Mouse (Mus musculus): Measurements from ENCODE around the gene Tnfsf9. TPM values are rescaled to one million over a fixed set of nuclear protein-coding genes. Genes with fewer than 3 reads are reported as not detected.

The Tnfsf9 gene
- 10.4 and 10.8 TPM in 2 replicates for polyA plus RNA-seq (2014; fragmentation: Nextera tagmentation; extraction: Ambion mirVana)

DNA sequence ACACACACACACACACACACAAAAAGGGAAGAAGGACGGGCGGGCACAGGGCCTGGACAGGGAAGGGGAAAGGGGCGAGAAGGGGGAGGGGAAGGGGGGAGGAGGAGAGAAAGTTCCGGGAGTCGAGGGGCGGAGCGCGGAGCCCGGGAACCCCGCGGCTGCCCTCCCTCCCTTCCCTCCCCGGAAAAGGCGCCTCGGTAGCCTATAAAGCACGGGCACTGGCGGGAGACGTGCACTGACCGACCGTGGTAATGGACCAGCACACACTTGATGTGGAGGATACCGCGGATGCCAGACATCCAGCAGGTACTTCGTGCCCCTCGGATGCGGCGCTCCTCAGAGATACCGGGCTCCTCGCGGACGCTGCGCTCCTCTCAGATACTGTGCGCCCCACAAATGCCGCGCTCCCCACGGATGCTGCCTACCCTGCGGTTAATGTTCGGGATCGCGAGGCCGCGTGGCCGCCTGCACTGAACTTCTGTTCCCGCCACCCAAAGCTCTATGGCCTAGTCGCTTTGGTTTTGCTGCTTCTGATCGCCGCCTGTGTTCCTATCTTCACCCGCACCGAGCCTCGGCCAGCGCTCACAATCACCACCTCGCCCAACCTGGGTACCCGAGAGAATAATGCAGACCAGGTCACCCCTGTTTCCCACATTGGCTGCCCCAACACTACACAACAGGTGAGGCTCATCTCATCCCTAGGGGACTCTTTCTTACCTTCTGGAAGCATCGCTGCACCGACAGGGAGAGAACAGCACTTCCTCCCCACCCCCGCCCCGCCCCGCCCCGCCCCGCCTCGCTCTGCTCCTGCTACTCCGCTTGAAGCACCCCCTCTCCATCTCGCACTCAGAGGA is at the start of gene Tnfsf9:
TSS of gene Tnfsf9 (plus strand) at position 145 of the 854 bp plus-strand sequence.
- no peaks in the 10 kb centered on the region for H3K9me3 ChIP-seq (ENCODE audit: control insufficient read depth, low read length)
- DNase-seq (ENCODE audit: low spot score) (peak; percentile 87), ATAC-seq (replicated peaks; ENCODE audit: low FRiP score, low TSS enrichment, low read depth) (peak; percentile 79)
- WGBS, result under 1% methylated on average over 53 of the region's 61 CpGs
- H3K9ac ChIP-seq (ENCODE audit: low read length), result peak within 1 kb of the TSS; percentile 59
- peaks cover 17% of the 10 kb centered on the region for H3K4me1 ChIP-seq (replicated peaks; ENCODE audit: control insufficient read depth, insufficient read depth, low read length)
- H3K4me2 ChIP-seq (ENCODE audit: low read length), result peak within 1 kb of the TSS; percentile 60
- no peaks in the 10 kb centered on the region for H3K27me3 ChIP-seq (replicated peaks; ENCODE audit: control insufficient read depth, insufficient read depth, low read length)
- H3K36me3 ChIP-seq (ENCODE audit: control insufficient read depth, insufficient read depth, low read length), result no peaks in the 10 kb centered on the region
- peak within 1 kb of the TSS; percentile 63 for H3K4me3 ChIP-seq (ENCODE audit: low read depth, low read length)
- H3K27ac ChIP-seq (ENCODE audit: low read depth), result peak within 1 kb of the TSS; percentile 57; the same call in 1 of the 2 replicates

DNA sequence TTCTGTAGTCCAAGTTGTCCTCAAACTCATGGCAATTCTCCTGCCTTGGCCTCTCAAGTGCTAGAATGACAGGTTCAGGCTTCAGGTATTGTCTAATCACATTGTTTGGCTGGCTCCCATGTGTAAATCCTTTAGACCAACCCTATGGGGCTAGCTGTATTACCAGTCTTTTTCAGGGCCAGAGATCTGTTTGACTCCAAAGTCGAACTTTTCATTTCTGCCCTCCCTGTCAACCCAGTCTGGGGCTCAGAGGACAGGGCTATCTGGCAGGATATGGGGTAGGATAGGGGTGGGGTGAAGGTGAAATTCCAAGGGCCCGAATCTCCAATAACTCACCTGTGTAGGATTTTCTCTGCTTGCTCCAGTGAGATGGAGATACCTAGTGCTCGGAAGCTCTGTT is 48.9 kb upstream of the Tnfsf9 start:
- DNase-seq (ENCODE audit: low spot score) (no peak), ATAC-seq (replicated peaks; ENCODE audit: low FRiP score, low TSS enrichment, low read depth) (no peak)
- peaks cover 28% of the 10 kb centered on the region for H3K36me3 ChIP-seq (ENCODE audit: control insufficient read depth, insufficient read depth, low read length)
- 83% methylated on average over 3 of the region's 3 CpGs for WGBS
- peaks cover 3% of the 10 kb centered on the region for H3K27me3 ChIP-seq (replicated peaks; ENCODE audit: control insufficient read depth, insufficient read depth, low read length)
- no peak overlapping the region for H3K9ac ChIP-seq (ENCODE audit: low read length)
- H3K4me1 ChIP-seq (replicated peaks; ENCODE audit: control insufficient read depth, insufficient read depth, low read length), result no peaks in the 10 kb centered on the region; the same call in 1 of the 2 replicates
- H3K4me3 ChIP-seq (ENCODE audit: low read depth, low read length), result no peak overlapping the region
- H3K4me2 ChIP-seq (ENCODE audit: low read length), result no peak overlapping the region
- no peaks in the 10 kb centered on the region for H3K9me3 ChIP-seq (ENCODE audit: control insufficient read depth, low read length)
- H3K27ac ChIP-seq (ENCODE audit: low read depth), result no peak overlapping the region

DNA sequence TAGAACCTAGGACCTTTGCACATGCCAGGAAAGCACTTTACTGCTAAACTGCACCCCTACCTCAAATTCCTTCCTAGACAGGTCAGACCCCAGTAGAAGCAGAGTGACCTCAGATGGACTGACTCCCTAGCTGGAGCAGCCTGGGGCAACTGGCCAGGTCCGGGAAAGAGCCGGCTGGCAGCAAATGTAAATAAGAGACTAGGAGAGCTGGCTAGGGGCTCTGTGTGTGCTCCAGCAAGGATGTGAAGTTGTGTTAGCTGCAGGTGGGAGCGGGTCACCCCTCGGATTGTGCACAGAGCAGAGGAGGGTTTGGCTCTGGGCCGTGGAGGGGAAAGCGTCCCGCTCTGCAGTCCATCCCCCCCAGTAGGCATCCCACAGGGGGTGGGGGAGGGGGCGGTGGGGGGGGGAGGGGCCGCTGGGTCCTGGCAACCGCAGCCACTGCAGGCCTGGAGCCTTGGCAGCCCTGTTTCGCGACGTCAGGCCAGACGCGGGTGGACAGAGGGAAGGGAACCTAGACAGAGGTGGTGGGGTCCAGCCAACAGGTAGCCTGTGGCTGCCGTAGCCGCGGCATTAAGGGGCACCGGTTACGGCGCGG is 46.1 kb upstream of the Tnfsf9 start, which contains the start of gene Crb3:
TSS of gene Crb3 (plus strand) at position 215 of the 595 bp plus-strand sequence.
- Histone ChIP-seq H3K4me3 (ENCODE audit: low read depth, low read length) (peak within 1 kb of the TSS; percentile 70), H3K9me3 (ENCODE audit: control insufficient read depth, low read length) (no peaks in the 10 kb centered on the region), H3K27me3 (replicated peaks; ENCODE audit: control insufficient read depth, insufficient read depth, low read length) (peaks cover 25% of the 10 kb centered on the region), H3K27ac (ENCODE audit: low read depth) (no peak within 1 kb of the TSS; the same call in 1 of the 2 replicates), H3K9ac (ENCODE audit: low read length) (peak within 1 kb of the TSS; percentile 55), H3K36me3 (ENCODE audit: control insufficient read depth, insufficient read depth, low read length) (peaks cover 10% of the 10 kb centered on the region), H3K4me1 (replicated peaks; ENCODE audit: control insufficient read depth, insufficient read depth, low read length) (peaks cover 8% of the 10 kb centered on the region; the same call in 1 of the 2 replicates), H3K4me2 (ENCODE audit: low read length) (peak within 1 kb of the TSS; percentile 81)
- ATAC-seq (replicated peaks; ENCODE audit: low FRiP score, low TSS enrichment, low read depth) (no peak), DNase-seq (ENCODE audit: low spot score) (no peak)
- 1% methylated on average over 20 of the region's 22 CpGs for WGBS

DNA sequence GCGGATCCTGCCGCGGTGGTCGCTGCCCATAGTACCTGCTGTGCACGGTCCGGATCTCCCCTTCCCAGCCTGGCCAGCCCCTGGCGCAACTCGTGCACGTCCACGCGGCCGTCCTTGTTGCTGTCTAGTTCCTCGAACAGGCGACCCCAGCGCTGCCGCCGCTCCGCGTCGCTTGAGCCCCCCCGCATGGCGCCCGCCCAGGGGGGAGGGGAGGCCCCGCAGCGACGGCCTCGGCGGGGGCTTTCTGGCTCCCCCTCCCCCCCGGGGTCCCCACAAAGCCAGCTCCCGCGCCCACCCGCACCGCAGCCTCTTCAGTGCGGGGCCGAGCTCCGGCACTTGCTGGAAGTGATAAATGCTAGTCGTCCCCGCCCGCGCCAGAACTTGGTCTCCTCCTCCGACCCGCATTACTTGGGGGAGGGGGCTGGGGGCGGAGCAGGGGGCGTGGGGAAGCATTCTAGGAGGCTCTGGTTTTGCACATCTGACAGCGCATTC is 45.6 kb upstream of the Tnfsf9 start, which contains the start of gene Slc25a23:
TSS of gene Slc25a23 (minus strand) at position 378 of the 492 bp plus-strand sequence.
- no peaks in the 10 kb centered on the region for H3K9me3 ChIP-seq (ENCODE audit: control insufficient read depth, low read length)
- peaks cover 10% of the 10 kb centered on the region for H3K36me3 ChIP-seq (ENCODE audit: control insufficient read depth, insufficient read depth, low read length)
- H3K4me3 ChIP-seq (ENCODE audit: low read depth, low read length), result peak within 1 kb of the TSS; percentile 70
- H3K27ac ChIP-seq (ENCODE audit: low read depth), result peak within 1 kb of the TSS; percentile 54; the same call in 1 of the 2 replicates
- H3K9ac ChIP-seq (ENCODE audit: low read length), result peak within 1 kb of the TSS; percentile 55
- H3K4me2 ChIP-seq (ENCODE audit: low read length), result peak within 1 kb of the TSS; percentile 81
- H3K27me3 ChIP-seq (replicated peaks; ENCODE audit: control insufficient read depth, insufficient read depth, low read length), result peaks cover 25% of the 10 kb centered on the region
- peak; percentile 48; the same call in 1 of the 2 replicates for ATAC-seq (replicated peaks; ENCODE audit: low FRiP score, low TSS enrichment, low read depth)
- 1% methylated on average over 27 of the region's 45 CpGs for WGBS
- DNase-seq (ENCODE audit: low spot score), result peak; percentile 87
- H3K4me1 ChIP-seq (replicated peaks; ENCODE audit: control insufficient read depth, insufficient read depth, low read length), result peaks cover 8% of the 10 kb centered on the region; the same call in 1 of the 2 replicates

DNA sequence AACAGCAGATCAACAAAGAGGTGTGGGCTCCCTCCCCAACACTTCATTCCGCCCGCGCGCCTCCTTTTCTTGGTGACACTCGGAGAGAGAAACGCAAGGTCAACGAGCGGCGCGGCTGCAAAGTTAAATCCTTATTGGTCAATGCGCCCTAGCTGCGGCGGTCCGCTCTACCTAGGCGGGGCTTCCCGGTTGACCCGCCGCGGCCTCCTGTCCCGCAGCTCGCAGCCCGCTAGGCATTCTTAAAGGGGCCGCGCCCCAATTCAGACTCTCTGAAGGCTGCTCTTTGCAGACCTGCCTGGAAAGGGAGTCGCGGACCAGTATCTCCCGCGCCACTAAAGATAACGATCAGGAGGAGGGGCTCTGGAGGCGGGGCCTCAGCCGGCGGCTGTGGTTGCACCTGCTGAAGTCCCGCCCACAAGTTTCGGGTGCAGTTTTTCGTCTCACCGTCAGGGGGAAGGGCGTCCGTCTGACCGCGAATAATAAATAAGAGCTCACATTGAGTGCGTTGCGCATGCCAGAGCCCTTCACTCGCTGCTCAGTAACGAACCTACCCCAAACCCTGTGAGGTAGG is 44.8 kb upstream of the Tnfsf9 start:
- Histone ChIP-seq H3K4me3 (ENCODE audit: low read depth, low read length) (peak overlapping the region; percentile 70), H3K9ac (ENCODE audit: low read length) (no peak overlapping the region), H3K4me2 (ENCODE audit: low read length) (peak overlapping the region; percentile 81), H3K27ac (ENCODE audit: low read depth) (peak overlapping the region; percentile 54; the same call in 1 of the 2 replicates), H3K27me3 (replicated peaks; ENCODE audit: control insufficient read depth, insufficient read depth, low read length) (peaks cover 25% of the 10 kb centered on the region), H3K36me3 (ENCODE audit: control insufficient read depth, insufficient read depth, low read length) (peaks cover 2% of the 10 kb centered on the region), H3K9me3 (ENCODE audit: control insufficient read depth, low read length) (no peaks in the 10 kb centered on the region), H3K4me1 (replicated peaks; ENCODE audit: control insufficient read depth, insufficient read depth, low read length) (peaks cover 8% of the 10 kb centered on the region; the same call in 1 of the 2 replicates)
- ATAC-seq (replicated peaks; ENCODE audit: low FRiP score, low TSS enrichment, low read depth), result peak; percentile 77
- WGBS, result under 1% methylated on average over 44 of the region's 44 CpGs
- DNase-seq (ENCODE audit: low spot score), result peak; percentile 97

DNA sequence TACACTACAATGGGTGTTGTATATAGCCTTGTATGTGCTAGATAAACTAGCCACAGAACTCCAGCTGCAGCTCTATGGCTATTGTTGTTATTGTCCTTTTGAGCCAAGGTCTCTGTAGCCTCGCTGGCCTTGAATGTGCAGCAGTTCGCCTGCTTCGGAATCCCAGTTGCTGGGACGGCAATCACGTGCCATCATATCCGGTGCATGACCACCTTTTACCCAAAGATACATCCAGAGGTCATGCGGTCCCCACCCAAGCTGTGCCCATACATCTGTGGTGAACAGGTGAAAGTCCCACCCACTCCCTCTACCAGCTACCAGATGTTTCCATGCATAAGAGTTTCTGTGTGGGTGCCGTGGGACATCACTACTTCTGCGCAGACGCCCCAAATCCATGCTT is 44.1 kb upstream of the Tnfsf9 start:
- Histone ChIP-seq H3K4me1 (replicated peaks; ENCODE audit: control insufficient read depth, insufficient read depth, low read length) (peaks cover 8% of the 10 kb centered on the region; the same call in 1 of the 2 replicates), H3K4me2 (ENCODE audit: low read length) (peak overlapping the region; percentile 81), H3K4me3 (ENCODE audit: low read depth, low read length) (no peak overlapping the region; the same call in 1 of the 2 replicates), H3K27ac (ENCODE audit: low read depth) (no peak overlapping the region), H3K9ac (ENCODE audit: low read length) (no peak overlapping the region), H3K9me3 (ENCODE audit: control insufficient read depth, low read length) (no peaks in the 10 kb centered on the region), H3K27me3 (replicated peaks; ENCODE audit: control insufficient read depth, insufficient read depth, low read length) (peaks cover 25% of the 10 kb centered on the region), H3K36me3 (ENCODE audit: control insufficient read depth, insufficient read depth, low read length) (no peaks in the 10 kb centered on the region; the same call in 1 of the 2 replicates)
- DNase-seq (ENCODE audit: low spot score) (no peak), ATAC-seq (replicated peaks; ENCODE audit: low FRiP score, low TSS enrichment, low read depth) (no peak)
- 37% methylated on average over 10 of the region's 10 CpGs for WGBS

DNA sequence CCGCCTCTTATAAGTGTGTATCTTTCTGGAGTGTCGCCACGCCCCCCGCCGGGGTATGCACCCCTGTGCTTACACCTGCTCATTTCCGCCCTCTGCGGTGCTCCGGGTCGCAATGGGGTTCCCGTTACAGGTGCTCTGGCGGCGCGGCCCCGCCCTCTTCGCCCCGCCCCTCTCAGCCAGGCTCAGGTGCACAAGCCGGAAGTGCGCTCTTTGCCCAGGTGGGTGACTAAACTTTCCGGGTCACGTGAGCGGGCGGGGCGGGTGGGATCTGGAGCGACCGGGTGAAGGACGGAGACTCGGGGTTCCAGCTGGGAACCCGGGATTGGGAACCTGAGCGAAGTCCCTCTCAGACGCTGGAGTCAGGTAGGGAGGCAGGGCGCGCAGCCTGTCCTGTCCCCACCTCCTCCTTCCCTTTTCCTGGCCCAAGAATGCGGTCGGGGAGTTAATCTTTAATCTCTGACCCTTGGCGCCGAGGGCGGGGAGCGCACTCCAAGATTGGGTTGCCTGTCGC is 43.1 kb upstream of the Tnfsf9 start:
- Histone ChIP-seq H3K27ac (ENCODE audit: low read depth) (peak overlapping the region; percentile 75), H3K4me2 (ENCODE audit: low read length) (peak overlapping the region; percentile 34), H3K27me3 (replicated peaks; ENCODE audit: control insufficient read depth, insufficient read depth, low read length) (peaks cover 25% of the 10 kb centered on the region), H3K9ac (ENCODE audit: low read length) (peak overlapping the region; percentile 51), H3K9me3 (ENCODE audit: control insufficient read depth, low read length) (no peaks in the 10 kb centered on the region), H3K4me1 (replicated peaks; ENCODE audit: control insufficient read depth, insufficient read depth, low read length) (peaks cover 8% of the 10 kb centered on the region; the same call in 1 of the 2 replicates), H3K4me3 (ENCODE audit: low read depth, low read length) (peak overlapping the region; percentile 40), H3K36me3 (ENCODE audit: control insufficient read depth, insufficient read depth, low read length) (no peaks in the 10 kb centered on the region; the same call in 1 of the 2 replicates)
- DNase-seq (ENCODE audit: low spot score), result peak; percentile 83
- 1% methylated on average over 39 of the region's 39 CpGs for WGBS
- peak; percentile 69 for ATAC-seq (replicated peaks; ENCODE audit: low FRiP score, low TSS enrichment, low read depth)

DNA sequence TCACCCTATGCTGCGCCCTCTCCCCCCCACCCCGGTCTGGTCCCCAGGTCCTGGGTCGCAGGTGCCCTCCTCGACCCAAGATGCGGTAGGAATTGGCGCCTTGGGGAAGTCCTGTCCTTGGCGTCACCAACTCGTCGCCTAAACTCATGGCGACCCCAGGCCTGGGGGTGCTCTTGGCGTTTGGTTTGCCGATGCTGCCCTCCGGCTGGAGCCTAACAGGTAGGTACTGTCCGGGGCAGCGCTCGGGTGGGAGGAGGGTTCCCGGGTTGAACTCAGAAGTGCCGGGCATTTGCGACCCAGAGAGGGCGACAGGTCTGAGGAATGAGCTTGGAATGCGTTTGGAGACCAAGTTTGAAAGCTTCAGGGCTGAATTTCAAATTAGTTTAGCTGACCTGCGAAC is 42.6 kb upstream of the Tnfsf9 start:
- peak overlapping the region; percentile 75 for H3K27ac ChIP-seq (ENCODE audit: low read depth)
- WGBS, result under 1% methylated on average over 20 of the region's 22 CpGs
- H3K36me3 ChIP-seq (ENCODE audit: control insufficient read depth, insufficient read depth, low read length), result no peaks in the 10 kb centered on the region; the same call in 1 of the 2 replicates
- peaks cover 25% of the 10 kb centered on the region for H3K27me3 ChIP-seq (replicated peaks; ENCODE audit: control insufficient read depth, insufficient read depth, low read length)
- peaks cover 8% of the 10 kb centered on the region; the same call in 1 of the 2 replicates for H3K4me1 ChIP-seq (replicated peaks; ENCODE audit: control insufficient read depth, insufficient read depth, low read length)
- H3K9me3 ChIP-seq (ENCODE audit: control insufficient read depth, low read length), result no peaks in the 10 kb centered on the region
- H3K4me3 ChIP-seq (ENCODE audit: low read depth, low read length), result peak overlapping the region; percentile 40
- DNase-seq (ENCODE audit: low spot score) (no peak), ATAC-seq (replicated peaks; ENCODE audit: low FRiP score, low TSS enrichment, low read depth) (no peak)
- H3K9ac ChIP-seq (ENCODE audit: low read length), result peak overlapping the region; percentile 51
- H3K4me2 ChIP-seq (ENCODE audit: low read length), result peak overlapping the region; percentile 34

Data from intestine, embryonic 14.5 days (tissue).